Mouse (Mus musculus): ENCODE results near the gene Trub1. TPM values are rescaled to one million over a fixed set of nuclear protein-coding genes. Genes with fewer than 3 reads are reported as not detected.

Gene Trub1
- polyA plus RNA-seq, 1 experiment: 1.8 TPM

DNA sequence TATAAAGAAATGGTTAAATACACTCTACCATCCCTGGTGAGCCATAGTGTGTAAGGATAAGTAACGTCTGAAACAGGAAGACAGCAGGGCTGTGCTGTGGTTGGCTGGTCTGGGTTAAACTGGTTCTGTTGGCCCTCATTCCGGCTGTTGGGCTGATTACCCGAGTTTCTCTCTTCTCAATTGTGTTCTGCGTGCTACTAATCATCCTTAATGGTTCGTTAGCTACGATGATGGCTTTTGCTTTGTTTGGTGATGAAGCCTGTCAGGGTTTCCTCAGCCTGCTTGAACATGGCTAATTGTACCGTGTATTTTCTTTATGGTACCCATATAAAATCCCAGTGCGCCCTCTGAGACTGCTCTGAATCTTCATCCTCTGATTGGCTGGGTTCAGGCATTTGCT is 11.0 kb downstream of the Trub1 start:
- Histone ChIP-seq H3K4me3 (ENCODE audit: control insufficient read depth, low read depth, low read length) (no peak overlapping the region), H3K27me3 (ENCODE audit: control insufficient read depth, insufficient read depth, low read length) (no peaks in the 10 kb centered on the region), H3K27ac (ENCODE audit: control insufficient read depth, insufficient read depth, low read depth, low read length) (no peak overlapping the region), H3K36me3 (ENCODE audit: control insufficient read depth, insufficient read depth, low read length) (no peaks in the 10 kb centered on the region), H3K4me1 (ENCODE audit: control insufficient read depth, insufficient read depth, low read length) (peaks cover 8% of the 10 kb centered on the region)
- TF ChIP-seq CTCF (IDR thresholded peaks at IDR 0.05; ENCODE audit: control insufficient read depth, insufficient read depth, insufficient replicate concordance, low read depth, low read length) (no peak), POLR2A (IDR thresholded peaks at IDR 0.05; ENCODE audit: control insufficient read depth, low read depth, low read length) (no peak)

DNA sequence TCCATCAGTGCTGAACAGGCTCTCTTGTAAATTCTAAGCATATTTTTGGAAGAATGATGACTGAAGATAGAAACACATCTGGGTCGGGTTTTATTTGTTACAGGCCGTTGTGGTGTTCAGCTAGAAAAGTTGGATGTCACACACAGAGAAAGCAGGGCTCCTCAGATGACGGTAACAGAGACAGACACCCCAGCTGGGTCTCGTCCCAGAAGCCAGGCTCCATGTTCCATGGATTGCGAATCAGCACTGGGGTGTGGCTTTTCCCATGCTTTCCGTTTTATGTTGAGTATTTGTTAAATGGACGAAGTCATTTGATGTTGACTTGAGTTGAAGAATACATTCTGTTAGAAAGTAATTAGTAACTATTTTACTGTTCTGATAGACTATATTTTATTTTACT is 13.0 kb downstream of the Trub1 start:
- H3K4me3 ChIP-seq (ENCODE audit: control insufficient read depth, low read depth, low read length): no peak overlapping the region
- H3K27ac ChIP-seq (ENCODE audit: control insufficient read depth, insufficient read depth, low read depth, low read length): no peak overlapping the region
- TF ChIP-seq POLR2A (IDR thresholded peaks at IDR 0.05; ENCODE audit: control insufficient read depth, low read depth, low read length) (no peak), CTCF (IDR thresholded peaks at IDR 0.05; ENCODE audit: control insufficient read depth, insufficient read depth, insufficient replicate concordance, low read depth, low read length) (no peak)
- no peaks in the 10 kb centered on the region for H3K27me3 ChIP-seq (ENCODE audit: control insufficient read depth, insufficient read depth, low read length)
- peaks cover 8% of the 10 kb centered on the region for H3K4me1 ChIP-seq (ENCODE audit: control insufficient read depth, insufficient read depth, low read length)
- no peaks in the 10 kb centered on the region for H3K36me3 ChIP-seq (ENCODE audit: control insufficient read depth, insufficient read depth, low read length)

DNA sequence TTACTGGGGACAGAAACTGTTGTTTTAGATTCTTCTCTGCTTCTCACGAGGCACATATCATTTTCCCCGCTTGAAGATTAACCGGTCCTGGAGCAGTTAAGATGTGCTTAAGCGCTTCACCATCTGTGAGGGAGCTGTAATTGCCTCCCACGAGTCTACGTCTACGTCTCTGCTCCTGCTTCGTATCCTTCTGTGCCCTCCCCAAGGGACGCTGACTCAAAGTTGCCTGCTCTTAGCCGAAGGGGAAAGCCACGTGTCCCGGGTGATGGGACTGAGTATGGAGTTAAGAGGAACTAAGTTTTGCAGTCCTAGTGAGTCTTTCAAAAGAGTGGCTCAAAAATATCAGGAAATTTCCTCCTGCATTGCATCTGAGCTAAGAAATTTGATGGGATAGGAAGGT is 18.3 kb downstream of the Trub1 start:
- Histone ChIP-seq H3K27me3 (ENCODE audit: control insufficient read depth, insufficient read depth, low read length) (no peaks in the 10 kb centered on the region), H3K4me1 (ENCODE audit: control insufficient read depth, insufficient read depth, low read length) (no peaks in the 10 kb centered on the region), H3K36me3 (ENCODE audit: control insufficient read depth, insufficient read depth, low read length) (no peaks in the 10 kb centered on the region), H3K27ac (ENCODE audit: control insufficient read depth, insufficient read depth, low read depth, low read length) (no peak overlapping the region), H3K4me3 (ENCODE audit: control insufficient read depth, low read depth, low read length) (no peak overlapping the region)
- TF ChIP-seq POLR2A (IDR thresholded peaks at IDR 0.05; ENCODE audit: control insufficient read depth, low read depth, low read length): no peak
- no peak for TF ChIP-seq CTCF (IDR thresholded peaks at IDR 0.05; ENCODE audit: control insufficient read depth, insufficient read depth, insufficient replicate concordance, low read depth, low read length)

DNA sequence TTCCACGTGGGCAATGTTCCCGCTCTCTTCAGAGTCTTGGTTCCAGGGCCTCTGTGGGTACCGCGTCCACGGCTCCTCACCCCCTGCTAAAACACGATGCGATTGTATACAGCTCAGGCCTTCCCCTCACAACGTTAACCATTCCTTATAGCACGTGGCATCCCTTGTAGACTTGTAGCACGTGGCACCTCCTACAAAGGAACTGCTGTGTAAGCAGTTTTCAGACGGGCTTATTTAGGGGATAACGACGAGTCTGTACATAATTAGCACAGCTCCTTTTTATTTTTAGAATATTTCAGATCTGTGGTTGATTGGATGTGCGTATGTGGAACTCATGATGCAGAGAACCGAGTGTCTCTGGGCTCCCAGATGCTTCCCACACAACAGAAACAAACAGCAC is 19.5 kb downstream of the Trub1 start:
- Histone ChIP-seq H3K27me3 (ENCODE audit: control insufficient read depth, insufficient read depth, low read length) (no peaks in the 10 kb centered on the region), H3K27ac (ENCODE audit: control insufficient read depth, insufficient read depth, low read depth, low read length) (no peak overlapping the region), H3K4me1 (ENCODE audit: control insufficient read depth, insufficient read depth, low read length) (no peaks in the 10 kb centered on the region), H3K36me3 (ENCODE audit: control insufficient read depth, insufficient read depth, low read length) (no peaks in the 10 kb centered on the region), H3K4me3 (ENCODE audit: control insufficient read depth, low read depth, low read length) (no peak overlapping the region)
- TF ChIP-seq POLR2A (IDR thresholded peaks at IDR 0.05; ENCODE audit: control insufficient read depth, low read depth, low read length): no peak

DNA sequence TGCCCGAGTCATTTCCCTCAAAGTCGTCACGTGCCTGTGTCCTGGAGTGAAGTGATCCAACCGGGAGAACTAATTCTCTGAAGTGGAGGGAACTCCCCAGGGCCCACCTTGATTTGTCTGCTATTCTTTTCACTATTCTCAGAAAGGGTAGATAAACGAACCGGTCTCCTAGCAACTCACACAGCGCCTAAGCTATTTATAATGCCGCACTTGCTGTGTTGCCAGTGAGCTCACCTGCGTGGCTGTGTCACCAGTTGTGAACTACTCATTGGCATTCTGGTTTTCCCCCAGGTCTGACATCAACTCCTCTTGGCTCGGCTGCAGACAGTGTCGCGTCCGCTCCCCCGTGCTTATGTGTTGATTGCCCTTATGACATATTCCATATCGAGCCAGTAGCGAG is 20.6 kb downstream of the Trub1 start:
- H3K4me1 ChIP-seq (ENCODE audit: control insufficient read depth, insufficient read depth, low read length): no peaks in the 10 kb centered on the region
- H3K27me3 ChIP-seq (ENCODE audit: control insufficient read depth, insufficient read depth, low read length): no peaks in the 10 kb centered on the region
- TF ChIP-seq CTCF (IDR thresholded peaks at IDR 0.05; ENCODE audit: control insufficient read depth, insufficient read depth, insufficient replicate concordance, low read depth, low read length) (no peak), POLR2A (IDR thresholded peaks at IDR 0.05; ENCODE audit: control insufficient read depth, low read depth, low read length) (no peak)
- H3K36me3 ChIP-seq (ENCODE audit: control insufficient read depth, insufficient read depth, low read length): no peaks in the 10 kb centered on the region
- H3K4me3 ChIP-seq (ENCODE audit: control insufficient read depth, low read depth, low read length): no peak overlapping the region
- H3K27ac ChIP-seq (ENCODE audit: control insufficient read depth, insufficient read depth, low read depth, low read length): no peak overlapping the region

DNA sequence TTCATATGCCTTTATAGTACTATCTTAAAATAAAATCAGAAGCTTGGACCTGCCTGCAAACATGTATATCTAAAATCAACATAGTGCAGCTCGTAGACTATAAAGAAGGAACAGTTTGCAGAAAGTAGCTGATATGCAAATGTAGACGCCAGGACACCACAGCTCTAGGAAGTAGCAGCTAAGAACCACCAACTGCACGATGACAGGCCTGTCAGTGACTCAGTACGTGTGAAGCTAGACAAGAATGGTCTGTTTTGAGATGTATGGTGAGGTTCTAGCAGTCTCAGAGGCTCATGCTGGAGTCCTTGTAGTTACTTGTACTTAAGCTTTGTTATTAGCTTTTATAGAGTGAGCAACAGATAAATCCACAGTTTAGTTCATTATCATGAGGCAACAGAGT is 22.6 kb downstream of the Trub1 start:
- Histone ChIP-seq H3K27ac (ENCODE audit: control insufficient read depth, insufficient read depth, low read depth, low read length) (no peak overlapping the region), H3K36me3 (ENCODE audit: control insufficient read depth, insufficient read depth, low read length) (no peaks in the 10 kb centered on the region), H3K4me3 (ENCODE audit: control insufficient read depth, low read depth, low read length) (no peak overlapping the region), H3K4me1 (ENCODE audit: control insufficient read depth, insufficient read depth, low read length) (no peaks in the 10 kb centered on the region), H3K27me3 (ENCODE audit: control insufficient read depth, insufficient read depth, low read length) (no peaks in the 10 kb centered on the region)
- TF ChIP-seq POLR2A (IDR thresholded peaks at IDR 0.05; ENCODE audit: control insufficient read depth, low read depth, low read length) (no peak), CTCF (IDR thresholded peaks at IDR 0.05; ENCODE audit: control insufficient read depth, insufficient read depth, insufficient replicate concordance, low read depth, low read length) (no peak)

DNA sequence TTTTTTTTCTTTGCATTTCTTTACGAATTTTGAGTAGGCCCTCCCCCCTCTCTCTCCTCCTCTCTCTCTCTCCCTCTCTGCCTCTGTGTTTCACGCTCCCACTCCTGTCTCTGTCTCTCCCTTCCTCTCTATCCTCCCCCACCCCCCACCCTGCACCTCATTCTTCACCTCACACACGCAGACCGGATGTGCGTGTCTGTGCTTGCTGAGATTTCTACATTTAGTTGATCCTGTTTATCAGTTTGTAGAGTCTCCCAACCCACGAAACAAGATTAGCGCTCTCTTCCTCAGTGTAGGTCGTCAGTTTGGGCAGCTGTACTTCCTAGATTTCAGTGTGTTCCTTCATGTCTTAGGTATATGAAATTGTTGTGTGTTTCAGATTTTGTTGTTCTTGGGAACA is 24.6 kb downstream of the Trub1 start:
- Histone ChIP-seq H3K27ac (ENCODE audit: control insufficient read depth, insufficient read depth, low read depth, low read length) (no peak overlapping the region), H3K4me3 (ENCODE audit: control insufficient read depth, low read depth, low read length) (no peak overlapping the region), H3K4me1 (ENCODE audit: control insufficient read depth, insufficient read depth, low read length) (no peaks in the 10 kb centered on the region), H3K36me3 (ENCODE audit: control insufficient read depth, insufficient read depth, low read length) (no peaks in the 10 kb centered on the region), H3K27me3 (ENCODE audit: control insufficient read depth, insufficient read depth, low read length) (no peaks in the 10 kb centered on the region)
- no peak for TF ChIP-seq POLR2A (IDR thresholded peaks at IDR 0.05; ENCODE audit: control insufficient read depth, low read depth, low read length)
- no peak for TF ChIP-seq CTCF (IDR thresholded peaks at IDR 0.05; ENCODE audit: control insufficient read depth, insufficient read depth, insufficient replicate concordance, low read depth, low read length)

DNA sequence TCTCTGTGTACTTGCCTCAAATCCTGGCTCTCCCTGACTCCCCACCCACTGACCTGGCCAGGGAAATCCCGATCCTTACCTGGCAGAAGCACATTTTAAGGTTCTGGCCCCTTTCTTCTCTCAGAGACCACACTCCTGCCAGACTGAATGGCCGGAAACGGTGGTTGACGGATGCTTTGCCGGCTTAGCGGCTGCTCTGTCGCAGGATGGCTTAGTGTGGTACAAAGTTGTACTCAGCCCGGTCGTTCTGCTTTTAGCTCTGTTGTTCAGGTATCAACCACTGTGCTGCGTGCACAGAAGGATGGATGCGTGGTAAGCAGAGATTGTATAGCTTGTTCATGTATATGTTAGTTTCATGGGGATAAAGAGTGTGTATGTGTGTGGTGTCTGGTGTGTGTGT is 25.3 kb downstream of the Trub1 start:
- H3K4me1 ChIP-seq (ENCODE audit: control insufficient read depth, insufficient read depth, low read length): no peaks in the 10 kb centered on the region
- no peak for TF ChIP-seq POLR2A (IDR thresholded peaks at IDR 0.05; ENCODE audit: control insufficient read depth, low read depth, low read length)
- no peak for TF ChIP-seq CTCF (IDR thresholded peaks at IDR 0.05; ENCODE audit: control insufficient read depth, insufficient read depth, insufficient replicate concordance, low read depth, low read length)

More for the DNA sequence above, 25.3 kb downstream of the Trub1 start:
- Histone ChIP-seq H3K27ac (ENCODE audit: control insufficient read depth, insufficient read depth, low read depth, low read length) (no peak overlapping the region), H3K36me3 (ENCODE audit: control insufficient read depth, insufficient read depth, low read length) (no peaks in the 10 kb centered on the region), H3K27me3 (ENCODE audit: control insufficient read depth, insufficient read depth, low read length) (no peaks in the 10 kb centered on the region), H3K4me3 (ENCODE audit: control insufficient read depth, low read depth, low read length) (no peak overlapping the region)

All from testis, adult 2 months (tissue).